Mouse (Mus musculus) lung, adult 18-20 months (tissue): ENCODE data around the gene Pdss2.
A peak's percentile ranks its signal among the peaks of the same experiment; 100 is the strongest.

ENCODE experiments used
- DNase-seq, 2 experiments: peaks; one replicate each; pipeline ENCODE4 v3.0.0; 2022; ENCODE audit warnings: mixed read lengths in 2 of 2

The Pdss2 gene

DNA sequence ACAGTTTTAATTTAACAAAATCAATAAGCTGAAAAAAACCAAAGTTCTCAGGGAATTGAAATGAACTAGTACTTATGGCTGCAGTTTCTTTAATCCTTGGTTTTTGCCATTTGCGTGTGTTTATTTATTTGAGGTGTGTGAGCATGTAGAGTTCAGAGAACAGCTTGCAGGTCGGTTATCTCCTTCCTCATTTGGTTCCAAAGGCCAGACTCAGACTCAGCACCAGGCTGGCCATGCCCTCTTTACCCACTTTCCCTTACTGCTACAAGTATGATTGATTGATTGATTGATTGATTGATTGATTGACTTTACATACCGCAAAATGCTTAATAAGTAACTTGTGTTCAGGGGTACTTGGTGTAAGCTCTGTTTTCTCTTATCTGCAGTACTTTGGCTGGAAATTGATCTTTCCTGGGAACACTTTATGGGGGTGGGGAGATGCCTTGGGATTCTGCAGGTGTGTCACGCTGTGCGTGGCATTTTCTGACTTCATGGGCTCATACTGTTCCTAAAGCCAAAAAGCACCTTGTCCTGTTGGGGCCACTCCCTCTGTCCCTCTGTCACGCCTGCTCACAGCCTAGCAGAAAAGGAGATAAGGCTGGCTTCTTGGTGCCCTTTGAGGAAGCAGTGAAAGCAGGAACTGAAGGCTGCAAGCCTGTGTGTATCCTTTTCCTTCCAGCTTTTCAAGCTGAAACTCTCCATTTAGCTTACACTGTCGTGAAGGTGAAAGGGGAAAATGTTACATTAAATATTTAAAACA is 91.6 kb downstream of the Pdss2 start:
- DNase-seq: no peak

DNA sequence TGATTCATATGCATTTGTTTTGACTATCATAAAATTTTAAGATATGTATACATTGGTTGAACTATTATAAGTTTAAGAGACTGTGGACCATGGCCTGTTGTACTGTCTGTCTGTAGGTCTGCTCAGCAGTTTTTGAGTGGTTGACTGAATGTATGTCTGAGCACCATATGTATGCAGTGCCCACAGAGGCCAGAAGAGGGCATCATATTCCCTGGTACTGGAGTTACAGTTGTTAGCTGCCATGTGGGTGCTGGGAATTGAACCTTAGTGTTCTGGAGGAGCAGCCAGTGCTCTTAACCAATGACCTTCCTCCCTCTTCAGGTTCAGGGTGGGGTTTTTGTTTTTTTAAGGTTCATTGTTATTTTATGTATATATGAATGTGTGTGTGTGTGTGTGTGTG is 93.9 kb downstream of the Pdss2 start:
- DNase-seq: no peak

DNA sequence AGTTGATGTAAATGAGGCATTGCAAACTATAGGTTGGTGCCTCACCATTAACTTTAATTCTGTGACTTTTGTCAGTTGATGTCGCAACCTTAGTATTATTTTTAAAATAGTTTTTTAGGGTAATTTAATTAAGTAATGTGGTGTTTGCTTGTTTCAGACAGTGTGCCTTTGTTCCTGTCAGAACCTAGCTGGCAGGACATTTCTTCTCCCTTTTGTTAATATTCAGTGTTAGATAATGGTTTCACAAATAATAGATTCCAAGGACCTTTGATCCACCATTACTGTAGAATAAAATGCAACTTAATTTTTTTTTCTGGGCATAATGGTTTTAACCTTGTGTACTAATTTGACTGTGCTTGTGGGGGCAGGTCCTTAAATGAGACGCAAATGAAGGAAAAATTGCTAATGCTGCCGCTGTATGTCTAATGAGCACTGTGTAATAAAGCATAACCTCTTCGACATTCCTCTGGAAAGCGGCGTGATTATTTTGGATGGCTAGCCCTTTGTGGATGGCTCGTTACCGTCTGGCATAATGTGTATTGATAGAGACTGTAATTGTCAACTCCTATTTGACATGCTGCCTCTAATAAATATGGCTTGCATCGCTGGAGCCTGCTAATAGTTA is 96.2 kb downstream of the Pdss2 start:
- DNase-seq: no peak

DNA sequence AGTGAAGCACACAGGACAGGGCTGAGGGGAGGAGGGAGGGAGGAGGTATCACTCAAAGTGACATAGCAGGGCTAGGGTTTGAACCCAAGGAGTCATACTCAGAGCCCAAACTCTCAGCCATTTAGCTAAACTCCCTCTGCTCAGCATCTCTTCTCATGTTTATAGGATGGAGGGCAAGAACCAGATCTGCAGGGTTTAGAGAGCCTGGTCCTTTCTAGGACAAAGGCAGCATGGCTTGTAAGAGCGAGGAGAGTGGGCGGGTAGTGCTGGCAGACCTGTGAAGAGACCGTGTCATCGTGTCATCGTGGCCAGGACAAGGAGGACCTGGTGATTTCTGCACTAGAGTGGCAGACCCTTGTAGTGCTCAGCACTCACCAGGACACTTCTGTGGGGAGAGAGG is 99.7 kb downstream of the Pdss2 start:
- no peak for DNase-seq

DNA sequence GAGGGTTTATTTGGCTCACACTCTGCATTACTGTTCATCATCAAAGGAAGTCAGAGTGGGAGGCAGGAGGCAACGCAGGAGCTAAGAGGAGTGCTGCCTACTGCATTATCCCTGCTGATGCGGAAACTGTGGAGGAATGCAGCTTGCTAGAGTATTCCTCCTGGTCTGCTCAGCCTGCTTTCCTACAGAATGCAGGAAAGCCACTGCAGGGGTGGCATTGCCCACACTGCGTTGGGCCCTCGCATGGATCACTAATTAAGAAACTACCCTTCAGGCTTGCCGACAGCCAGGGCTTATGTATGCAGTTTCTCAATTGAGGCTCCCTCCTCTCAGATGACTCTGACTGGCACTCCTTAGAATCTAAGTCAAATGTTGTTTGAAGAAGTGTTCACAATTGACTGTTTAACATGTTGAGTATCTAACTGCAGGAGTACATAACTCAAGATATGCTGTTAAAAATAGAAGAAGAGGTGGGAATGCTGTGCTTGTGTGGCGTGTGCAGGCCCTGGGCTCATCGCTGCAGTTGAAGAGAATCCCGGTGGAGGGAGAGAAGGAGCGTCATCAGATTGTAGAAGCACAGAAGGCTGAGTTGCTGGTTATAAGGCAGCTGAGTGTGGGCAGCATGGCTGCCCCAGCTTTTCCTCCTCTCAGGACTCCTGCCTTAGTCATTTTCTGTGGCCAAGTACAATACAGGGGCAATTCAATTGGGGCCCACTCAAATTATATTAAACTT is 101.3 kb downstream of the Pdss2 start:
- no peak for DNase-seq

DNA sequence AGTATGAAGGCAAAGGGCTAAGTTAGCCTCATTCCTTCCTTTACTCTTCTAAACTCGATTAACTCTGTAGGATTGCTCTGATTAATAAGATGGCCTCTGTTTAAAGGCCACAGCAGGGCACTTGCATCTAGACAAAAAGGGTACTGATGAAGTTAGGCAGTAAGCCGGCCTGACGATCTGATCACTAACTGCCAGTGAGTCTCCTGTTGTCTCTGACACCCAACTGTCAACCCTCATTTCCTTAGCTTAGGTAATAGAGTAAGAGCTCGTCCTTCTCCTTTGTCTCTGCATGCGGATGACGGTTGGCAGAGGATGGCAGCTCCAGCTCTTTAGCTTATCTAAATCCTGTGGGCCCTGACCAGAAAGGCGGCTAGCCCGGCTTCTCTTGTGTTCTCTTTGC is 102.1 kb downstream of the Pdss2 start:
- no peak for DNase-seq

DNA sequence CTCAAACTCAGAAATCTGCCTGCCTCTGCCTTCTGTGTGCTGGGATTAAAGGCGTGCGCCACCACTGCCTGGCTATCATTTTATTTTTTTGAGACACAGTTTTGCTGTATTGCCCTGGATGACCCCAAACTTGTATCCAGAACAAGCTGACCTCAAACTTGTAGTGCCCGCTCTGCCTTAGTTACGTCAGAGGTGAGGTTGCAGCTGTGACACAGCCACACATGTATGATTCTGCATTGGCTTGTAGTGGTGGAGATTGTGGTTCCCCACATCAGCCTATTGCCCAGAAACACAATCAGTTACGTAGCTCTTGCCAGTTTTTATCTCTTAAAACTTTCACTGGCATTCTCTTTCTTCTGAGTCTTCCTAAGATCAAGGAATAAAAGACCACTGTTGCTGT is 108.5 kb downstream of the Pdss2 start:
- DNase-seq: no peak

DNA sequence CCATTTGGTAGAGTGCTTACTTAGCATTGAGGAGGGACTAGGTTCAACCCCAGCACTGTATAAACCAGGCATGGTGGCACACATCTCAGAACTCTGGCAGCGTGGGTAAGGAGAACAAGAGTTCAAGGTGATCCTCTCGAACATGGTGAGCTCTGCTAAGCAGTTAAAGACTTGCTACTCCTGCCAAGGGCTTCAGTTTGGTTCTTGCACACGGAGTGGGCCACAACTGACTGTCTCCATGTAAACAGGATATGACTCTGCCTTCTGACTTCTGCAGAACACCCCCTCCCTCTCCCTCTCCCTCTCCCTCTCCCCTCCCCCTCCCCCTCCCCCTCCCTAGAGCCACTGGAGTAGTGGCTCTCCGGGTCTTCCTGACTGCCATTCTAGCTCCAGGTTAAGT is 109.4 kb downstream of the Pdss2 start:
- no peak for DNase-seq

DNA sequence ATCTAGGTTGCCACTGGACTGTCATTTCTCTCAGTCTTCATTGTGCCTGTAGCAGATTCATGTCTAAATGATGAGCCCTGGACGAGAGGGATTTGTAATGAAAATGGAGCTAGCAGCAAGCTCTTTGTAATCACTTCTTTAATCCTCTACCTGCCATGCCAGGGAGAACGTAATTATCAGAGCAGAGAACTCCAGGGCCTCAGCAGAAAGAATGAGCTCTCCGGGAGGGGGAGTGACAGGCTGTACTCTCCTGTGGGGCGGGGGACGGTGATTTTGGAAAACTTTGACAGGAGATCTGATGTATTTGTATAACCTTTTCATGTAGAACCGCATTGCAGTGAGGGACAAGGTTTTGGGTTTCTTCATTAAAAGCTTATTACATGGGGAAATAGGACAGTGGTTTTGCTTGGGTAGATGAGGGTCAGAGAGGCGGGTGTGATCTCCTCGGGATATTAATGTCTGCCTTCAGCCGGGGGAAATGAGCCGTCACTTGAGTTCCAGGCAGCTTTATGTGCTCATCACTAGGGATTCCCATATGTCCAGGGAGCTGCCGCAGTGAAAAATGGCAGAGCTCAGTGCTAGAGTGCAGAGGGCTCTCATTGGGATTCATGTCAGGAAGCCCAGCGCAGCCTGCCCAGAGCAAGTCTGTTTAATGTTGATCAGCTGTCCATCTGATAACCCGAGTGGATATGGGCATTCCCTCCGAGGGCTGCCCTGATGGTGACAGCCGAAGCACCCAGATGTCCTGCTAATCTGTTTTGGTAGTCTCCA is 110.8 kb downstream of the Pdss2 start:
- no peak for DNase-seq

DNA sequence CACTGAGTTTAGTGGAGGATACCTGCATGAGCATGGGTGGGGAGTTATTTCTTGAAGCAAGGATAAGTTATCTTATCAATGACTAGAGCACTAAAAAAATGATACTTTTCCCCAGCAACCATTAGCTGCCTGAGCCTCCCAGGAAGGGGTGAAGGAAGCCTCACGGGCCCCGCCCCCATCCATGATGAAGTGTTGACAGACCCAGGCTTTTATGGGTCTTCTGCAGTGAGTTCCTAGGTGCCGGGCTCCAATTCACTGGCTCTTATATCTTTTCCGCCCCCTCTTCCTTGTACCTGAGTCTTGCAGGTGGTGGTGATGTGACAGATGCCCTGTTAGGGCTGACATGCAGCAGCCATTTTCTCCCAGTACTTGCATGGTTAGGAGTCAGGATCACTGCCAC is 114.6 kb downstream of the Pdss2 start:
- no peak for DNase-seq

DNA sequence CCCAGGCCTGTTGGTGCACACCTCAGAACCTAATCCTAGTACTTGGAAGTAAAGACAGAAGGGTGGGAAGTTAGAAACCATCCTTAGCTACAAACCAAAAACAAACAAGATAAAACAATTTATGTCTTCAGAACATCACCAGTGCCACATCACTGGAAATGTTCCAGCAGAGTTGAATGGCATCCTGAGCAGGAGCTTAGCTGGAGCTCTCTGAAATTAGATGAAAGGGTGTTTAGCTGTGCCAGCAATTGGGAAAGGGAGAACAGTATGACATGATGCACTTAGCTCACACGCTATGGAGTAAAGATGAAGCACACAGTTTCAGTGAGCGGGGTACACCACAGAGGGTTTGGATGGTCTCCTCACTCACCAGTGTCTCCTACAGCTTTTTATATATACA is 115.8 kb downstream of the Pdss2 start:
- DNase-seq: no peak

DNA sequence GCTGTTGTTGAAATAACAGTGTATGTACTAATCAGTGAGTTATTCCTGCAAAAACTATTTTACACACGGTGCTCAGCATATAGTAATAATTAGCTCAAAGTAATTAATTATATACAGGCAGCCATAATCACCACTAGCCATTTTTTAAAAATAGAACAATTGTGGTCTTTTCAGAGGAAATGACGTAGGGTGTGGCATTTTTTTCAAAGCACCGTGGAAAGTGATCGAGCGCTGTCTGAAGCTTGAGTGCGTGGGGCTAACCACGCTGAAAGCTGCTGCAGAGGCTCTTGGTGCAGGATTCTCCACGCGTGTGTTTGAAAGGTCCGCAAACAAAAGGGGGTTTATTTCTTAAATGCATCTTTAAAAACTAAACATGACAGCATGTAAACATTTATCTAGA is 118.5 kb downstream of the Pdss2 start:
- no peak for DNase-seq

DNA sequence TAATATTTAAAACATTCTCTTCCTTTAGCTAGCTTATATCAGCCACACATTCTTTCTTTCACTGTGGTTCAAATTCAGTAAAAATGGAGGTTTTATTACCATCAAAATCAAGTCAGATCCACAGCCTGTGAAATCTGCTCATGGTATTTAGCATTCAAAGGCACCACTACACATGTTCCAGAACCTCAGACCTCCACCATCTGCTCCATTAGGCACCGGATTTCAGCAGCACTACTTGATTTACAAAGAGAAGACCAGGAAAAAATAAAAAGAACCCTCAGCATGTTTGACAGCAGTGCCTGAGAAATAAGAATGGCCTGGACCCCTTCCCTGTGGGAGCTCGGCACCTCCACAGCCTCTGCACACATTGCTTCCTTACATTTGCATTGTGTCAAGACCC is 128.4 kb downstream of the Pdss2 start:
- no peak for DNase-seq

DNA sequence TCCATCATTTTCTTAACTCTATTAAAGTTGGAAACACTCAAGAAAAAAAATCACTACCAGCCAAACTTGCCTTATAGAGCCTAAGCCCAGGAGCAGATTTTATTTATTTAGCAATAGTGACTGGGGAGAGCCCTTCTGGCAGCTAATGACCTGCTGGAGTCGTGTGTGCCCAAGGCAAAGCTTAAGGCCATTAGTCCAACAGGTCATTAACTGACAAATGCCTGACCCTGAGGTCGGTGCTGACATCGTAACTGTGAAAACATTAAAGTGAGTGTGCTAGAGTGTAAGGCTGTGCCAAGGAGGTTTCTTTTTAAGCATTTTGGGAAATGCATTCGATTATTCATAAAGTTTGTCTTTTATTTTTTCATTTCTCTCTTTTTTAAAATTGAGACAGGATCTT is 136.6 kb downstream of the Pdss2 start:
- DNase-seq: no peak

DNA sequence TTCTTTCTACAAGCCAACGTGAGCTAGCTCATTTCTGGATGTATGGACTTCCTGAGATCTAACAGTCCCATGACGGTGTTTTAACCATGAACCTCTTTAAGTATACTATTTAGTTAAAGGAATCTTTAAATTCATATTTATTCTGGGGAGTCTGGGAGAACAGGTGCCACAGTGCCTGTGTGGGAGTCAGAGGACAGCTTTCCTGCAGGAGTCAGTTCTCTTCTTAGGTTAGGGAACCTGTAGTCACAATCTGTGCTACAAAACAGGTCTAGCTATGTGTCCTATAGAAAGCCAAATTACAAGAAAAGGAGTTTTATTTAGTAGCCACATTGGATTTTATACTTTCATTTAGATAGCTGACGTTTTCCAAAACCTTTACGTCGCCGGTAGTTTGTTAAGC is 141.7 kb downstream of the Pdss2 start:
- DNase-seq: no peak

DNA sequence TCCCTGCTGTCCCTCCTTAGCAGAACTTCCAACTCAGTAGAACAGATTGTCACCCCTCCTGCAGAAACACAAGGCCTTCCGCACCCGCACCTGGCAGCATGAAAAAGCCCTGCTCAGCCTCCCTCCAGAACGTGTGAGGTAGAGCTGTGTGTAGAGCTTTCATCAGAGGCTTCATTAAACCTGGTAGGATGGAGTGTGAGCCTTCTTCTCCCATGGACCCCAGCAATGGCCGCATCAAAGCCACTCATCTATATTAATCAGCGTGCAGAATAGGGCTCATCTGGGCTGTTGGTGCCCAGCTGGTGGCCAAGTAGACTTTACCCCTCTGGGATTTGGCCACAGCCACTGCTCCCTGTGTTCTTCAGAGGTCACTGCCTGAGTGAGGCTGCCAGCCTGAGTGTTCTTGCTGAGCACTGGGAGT is 142.2 kb downstream of the Pdss2 start:
- no peak for DNase-seq

DNA sequence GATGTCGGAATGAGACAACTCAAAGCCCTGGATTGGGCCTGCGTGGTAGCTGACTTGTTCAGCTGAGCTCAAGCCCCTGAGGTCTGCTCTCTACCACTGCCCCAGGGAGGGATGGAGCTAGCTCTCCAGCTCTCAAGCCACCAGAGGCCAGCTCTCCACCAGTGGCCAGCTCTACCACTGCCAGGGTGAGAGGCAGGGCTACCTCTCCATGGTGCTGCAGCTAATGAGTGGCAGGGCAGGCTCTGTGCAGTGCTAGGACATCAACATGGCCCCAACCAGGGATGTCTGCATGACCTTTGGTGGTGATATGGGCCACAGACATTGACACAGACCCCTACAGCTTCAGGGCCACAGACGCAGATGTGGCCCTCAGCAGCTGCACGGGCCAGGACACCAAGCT is 144.6 kb downstream of the Pdss2 start:
- no peak for DNase-seq

DNA sequence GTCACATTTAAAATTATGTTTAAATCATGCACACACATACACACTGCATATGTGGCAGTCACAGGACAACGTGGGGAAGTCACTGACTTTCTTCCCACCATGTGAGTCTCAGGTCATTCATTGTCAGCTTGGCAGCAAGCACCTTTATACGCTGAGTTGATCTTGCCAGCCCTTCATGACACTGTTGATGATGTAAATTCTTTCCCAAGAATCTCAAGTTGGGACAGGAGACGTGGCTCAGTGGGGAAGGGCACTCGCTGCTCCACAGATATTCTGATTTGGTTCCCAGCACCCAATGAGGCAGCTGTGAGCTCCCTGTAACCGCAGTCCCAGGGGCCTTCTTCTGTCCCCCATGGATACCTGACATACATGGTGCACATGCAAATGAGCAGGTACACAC is 147.3 kb downstream of the Pdss2 start:
- no peak for DNase-seq

DNA sequence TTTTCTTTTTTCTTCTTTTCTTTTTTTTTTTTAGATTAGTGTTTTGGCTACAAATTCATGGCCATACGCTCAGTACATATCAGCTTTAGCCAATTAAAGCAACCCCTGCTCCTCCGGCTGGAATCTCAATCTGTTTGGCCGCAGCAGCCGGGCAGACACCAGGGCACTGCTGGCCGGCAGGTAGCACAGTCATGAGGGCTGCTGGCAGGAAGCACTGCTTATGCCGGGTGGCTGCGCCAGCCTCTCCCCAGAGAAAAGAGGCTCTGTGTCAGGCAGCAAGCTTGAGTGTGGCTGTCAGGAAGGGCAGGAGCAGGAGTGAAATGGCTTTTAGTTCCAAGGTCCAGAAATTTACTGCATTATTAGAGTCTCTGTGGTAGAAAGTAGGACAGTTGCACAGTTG is 151.0 kb downstream of the Pdss2 start:
- DNase-seq: peak; percentile 3 to 9

DNA sequence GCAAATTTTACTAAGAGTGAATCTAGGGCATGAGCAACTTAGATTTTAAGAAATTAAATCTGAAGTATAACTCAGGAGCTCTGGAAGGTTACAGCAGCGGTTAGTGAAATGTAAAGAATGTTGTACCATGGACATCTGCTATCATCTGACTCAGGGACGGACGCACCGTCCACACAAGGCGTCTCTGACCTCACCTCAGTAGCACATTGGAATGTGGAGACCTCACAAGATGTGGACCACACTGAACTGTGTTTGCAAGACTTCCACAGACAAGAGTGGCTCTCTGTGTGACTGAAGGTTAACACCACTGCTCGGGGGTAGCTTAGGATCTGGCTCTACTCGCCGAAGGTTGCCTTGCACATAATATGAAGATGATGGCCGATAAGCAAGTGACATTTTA is 151.7 kb downstream of the Pdss2 start:
- no peak for DNase-seq

DNA sequence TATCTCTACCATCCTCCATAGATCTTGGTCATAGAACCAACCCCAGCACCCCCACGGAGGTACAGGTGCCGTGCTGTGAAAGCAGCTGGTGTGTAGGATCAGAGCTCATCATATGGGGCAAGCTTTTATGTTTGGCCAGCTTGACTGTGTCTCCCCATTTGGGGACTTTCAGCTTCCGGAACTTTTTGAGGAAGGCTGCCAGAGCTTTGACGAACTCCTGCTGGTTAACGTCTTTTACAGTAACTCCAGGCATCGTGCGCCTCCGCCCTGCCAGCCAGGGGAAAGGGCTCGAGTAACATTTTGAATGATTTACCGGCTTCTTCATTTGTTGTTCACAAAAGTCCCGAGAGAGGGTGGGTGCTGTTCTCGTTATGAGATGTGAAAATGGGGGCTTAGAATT is 152.4 kb downstream of the Pdss2 start:
- no peak for DNase-seq

DNA sequence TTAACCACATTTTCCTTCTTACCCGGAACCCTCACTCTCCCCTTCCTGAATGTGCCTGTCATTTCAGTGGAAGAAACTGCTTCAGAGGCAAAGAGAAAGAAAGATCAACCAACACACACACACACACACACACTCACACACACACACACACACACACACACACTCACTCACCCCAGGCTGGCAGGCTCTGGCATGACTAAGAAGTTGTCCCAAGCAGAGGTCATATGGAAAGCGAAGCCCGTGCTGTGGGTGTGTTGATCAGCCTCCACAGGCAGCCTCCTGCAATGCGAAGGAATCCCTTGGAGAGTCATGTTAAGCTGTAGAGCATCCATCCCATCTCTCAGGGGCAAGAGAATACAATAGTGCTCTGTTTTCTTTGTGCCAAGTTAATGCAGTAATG is 154.0 kb downstream of the Pdss2 start:
- no peak for DNase-seq

DNA sequence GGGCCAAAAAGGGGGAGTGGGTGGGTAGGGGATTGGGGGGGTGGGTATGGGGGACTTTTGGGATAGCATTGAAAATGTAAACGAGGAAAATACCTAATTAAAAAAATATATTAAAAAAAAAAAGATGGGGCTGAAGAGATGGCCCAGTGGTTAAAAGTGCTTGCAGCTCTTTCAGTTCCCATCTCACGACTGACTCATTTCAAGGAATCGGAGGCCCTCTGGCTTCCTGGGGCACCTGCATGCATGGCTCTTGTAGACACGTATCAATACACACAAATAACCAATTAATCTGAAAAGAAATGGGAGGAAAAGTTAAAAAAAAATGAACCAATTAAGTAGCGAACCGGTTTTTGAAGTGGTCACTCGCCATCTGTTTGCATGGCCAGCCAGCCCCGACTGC is 155.5 kb downstream of the Pdss2 start:
- no peak for DNase-seq
